Mouse (Mus musculus) testis, adult 2 months (tissue): Measurements from ENCODE around the gene Vmn1r25. TPM values are rescaled to one million over a fixed set of nuclear protein-coding genes. Genes with fewer than 3 reads are reported as not detected.
"Not testable (repeated sequence)": the region's sequence is repeated elsewhere in the genome, so short reads cannot be mapped to it uniquely, and the experiment has no call there.

ENCODE experiments used
- H3K27ac ChIP-seq: fragments of 200-500 bp; 2 replicates; pipeline ENCODE4 v1.5.1; 2012; ENCODE audit warnings: low read depth, low read length; ENCODE audit not compliant: control insufficient read depth, insufficient read depth
- H3K27me3 ChIP-seq: fragments of 200-500 bp; 2 replicates; pipeline ENCODE4 v1.6.1; 2012; ENCODE audit warnings: mild to moderate bottlenecking, low read length, moderate library complexity; ENCODE audit not compliant: control insufficient read depth, insufficient read depth
- H3K36me3 ChIP-seq: fragments of 200-500 bp; 2 replicates; pipeline ENCODE4 v1.6.1; 2012; ENCODE audit warnings: mild to moderate bottlenecking, low read length; ENCODE audit not compliant: control insufficient read depth, insufficient read depth
- H3K4me1 ChIP-seq: fragments of 200-500 bp; 2 replicates; pipeline ENCODE4 v1.6.1; 2012; ENCODE audit warnings: low read length; ENCODE audit not compliant: control insufficient read depth, insufficient read depth
- H3K4me3 ChIP-seq: fragments of 200-500 bp; 2 replicates; pipeline ENCODE4 v1.5.1; 2012; ENCODE audit warnings: low read depth, mild to moderate bottlenecking, low read length, moderate library complexity, mixed read lengths; ENCODE audit not compliant: control insufficient read depth
- CTCF ChIP-seq: fragments of 200-500 bp; IDR thresholded peaks from 2 replicates; pipeline ENCODE4 v1.5.1; 2012; ENCODE audit warnings: low read depth, mild to moderate bottlenecking, inconsistent platforms, low read length, moderate library complexity; ENCODE audit not compliant: control insufficient read depth, insufficient read depth, insufficient replicate concordance
- POLR2A ChIP-seq: fragments of 200-500 bp; IDR thresholded peaks from 2 replicates; pipeline ENCODE4 v1.6.1; 2012; ENCODE audit warnings: low read depth, mild to moderate bottlenecking, inconsistent platforms, low read length, moderate library complexity; ENCODE audit not compliant: control insufficient read depth
- polyA plus RNA-seq: library from polyadenylated mRNA; depleted of rRNA; stranded (reverse); fragments of >200 nt; gene quantifications from 2 replicates; pipeline ENCODE4 v1.2.3, GENCODE M21; 2012; rRNA removed

Gene Vmn1r25
- not detected in 2 replicates for polyA plus RNA-seq

DNA sequence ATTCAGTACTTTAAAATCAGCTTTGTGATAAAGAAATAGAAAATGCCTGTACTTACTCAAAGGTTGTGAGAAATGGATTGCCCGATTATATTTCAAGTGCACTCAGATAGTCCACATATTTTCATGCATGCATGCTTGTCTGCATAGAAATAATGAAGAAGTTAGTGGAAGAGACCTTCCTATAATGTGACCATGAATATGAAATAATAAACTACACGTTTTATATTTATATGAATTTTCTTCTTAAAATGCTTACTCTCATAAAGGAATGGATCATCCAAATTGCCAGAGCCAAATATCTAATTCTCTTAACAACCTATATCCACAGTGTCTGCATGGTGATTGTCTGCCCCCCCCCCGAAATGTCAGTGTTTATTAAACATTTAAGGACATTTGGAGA, at the start of gene Vmn1r25:
Gene Vmn1r25, minus strand, starts transcription at position 101 of the 400 bp plus-strand sequence.
- Histone ChIP-seq H3K27ac (no peak within 1 kb of the TSS), H3K36me3 (no peaks in the 10 kb centered on the region), H3K4me1 (no peaks in the 10 kb centered on the region), H3K27me3 (no peaks in the 10 kb centered on the region), H3K4me3 (no peak within 1 kb of the TSS)
- TF ChIP-seq POLR2A = no peak
- TF ChIP-seq CTCF = no peak

DNA sequence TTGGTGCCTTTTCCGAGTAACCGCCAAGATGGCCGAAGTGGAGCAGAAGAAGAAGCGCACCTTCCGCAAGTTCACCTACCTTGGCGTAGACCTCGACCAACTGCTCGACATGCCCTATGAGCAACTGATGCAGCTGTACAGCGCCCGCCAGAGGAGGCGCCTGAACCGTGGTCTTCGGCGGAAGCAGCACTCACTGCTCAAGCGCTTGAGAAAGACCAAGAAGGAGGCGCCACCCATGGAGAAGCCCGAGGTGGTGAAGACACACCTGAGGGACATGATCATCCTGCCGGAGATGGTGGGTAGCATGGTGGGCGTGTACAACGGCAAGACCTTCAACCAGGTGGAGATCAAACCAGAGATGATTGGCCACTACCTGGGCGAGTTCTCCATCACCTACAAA, 36.9 kb upstream of the Vmn1r25 start:
- H3K4me1 ChIP-seq, H3K27me3 ChIP-seq, H3K27ac ChIP-seq, H3K4me3 ChIP-seq, H3K36me3 ChIP-seq: not testable (repeated sequence)

DNA sequence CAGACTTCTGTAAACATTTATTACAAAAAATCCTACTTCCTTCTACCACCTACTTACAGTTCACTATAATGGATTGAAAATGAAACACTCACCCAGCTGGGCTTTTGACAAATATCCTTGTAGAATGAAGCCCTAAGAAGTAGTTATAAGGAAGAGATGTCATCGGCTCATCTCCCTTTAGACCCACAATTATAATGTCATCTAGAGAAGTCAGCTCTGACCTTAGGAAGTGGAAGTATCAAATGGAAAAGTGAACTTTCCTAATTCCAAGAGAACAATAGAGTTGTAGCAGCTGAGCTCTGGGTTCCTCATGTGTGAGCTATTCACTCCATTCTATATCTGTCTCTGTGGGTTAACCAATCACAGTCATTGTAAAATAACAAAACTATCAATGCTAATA, 34.4 kb upstream of the Vmn1r25 start, which contains the start of gene Vmn1r26:
Gene Vmn1r26, minus strand, starts transcription at position 101 of the 400 bp plus-strand sequence.
- H3K36me3 ChIP-seq = no peaks in the 10 kb centered on the region
- no peak for TF ChIP-seq CTCF
- TF ChIP-seq POLR2A = no peak
- no peaks in the 10 kb centered on the region for H3K4me1 ChIP-seq

DNA sequence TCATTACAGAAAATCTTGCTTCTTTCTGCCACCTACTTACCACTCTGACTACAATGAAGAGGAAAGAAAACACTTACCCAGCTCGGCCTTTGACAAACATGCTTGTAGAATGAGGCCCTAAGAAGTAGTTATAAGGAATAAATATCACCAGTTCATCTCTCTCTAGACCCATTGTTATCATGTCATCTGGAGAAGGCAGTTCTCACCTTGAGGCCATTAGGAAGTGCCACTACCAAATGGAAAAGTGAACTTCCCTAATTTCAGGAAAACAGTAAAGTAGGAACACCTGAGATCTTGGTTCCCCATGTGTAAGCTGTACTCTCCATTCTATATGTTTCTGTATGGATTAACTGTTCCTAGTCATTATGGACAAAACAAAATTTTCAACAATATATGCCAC, 19.2 kb downstream of the Vmn1r25 start, which contains the start of gene Vmn1r24:
Gene Vmn1r24, minus strand, starts transcription at position 101 of the 400 bp plus-strand sequence.
- H3K4me1 ChIP-seq, H3K27ac ChIP-seq, H3K4me3 ChIP-seq, H3K36me3 ChIP-seq, H3K27me3 ChIP-seq: not testable (repeated sequence)

More for the DNA sequence above, 34.4 kb upstream of the Vmn1r25 start, which contains the start of gene Vmn1r26:
- no peak within 1 kb of the TSS for H3K27ac ChIP-seq
- H3K4me3 ChIP-seq = no peak within 1 kb of the TSS
- no peaks in the 10 kb centered on the region for H3K27me3 ChIP-seq

Other genes starting within 250 kb of the Vmn1r25 start
- 1.1 and 1.2 TPM in 2 replicates for gene Vopp1, start 155.7 kb downstream of the Vmn1r25 start, polyA plus RNA-seq
- gene Vmn1r21, start 130.5 kb downstream of the Vmn1r25 start, polyA plus RNA-seq = 0.14 and 0.36 TPM in 2 replicates
- not detected in 2 replicates for gene Vmn1r22, start 72.8 kb downstream of the Vmn1r25 start, polyA plus RNA-seq
- gene Vmn1r23, start 54.0 kb downstream of the Vmn1r25 start, polyA plus RNA-seq = not detected in 2 replicates
- not detected in 2 replicates for gene Vmn1r24, start 19.3 kb downstream of the Vmn1r25 start, polyA plus RNA-seq
- not detected in 2 replicates for gene Vmn1r26, start 34.3 kb upstream of the Vmn1r25 start, polyA plus RNA-seq
- gene Vmn1r27, start 238.0 kb upstream of the Vmn1r25 start, polyA plus RNA-seq = not detected in 2 replicates